7 mouse cellular contexts compared by ENCODE assay signal in the genomic region with DNA sequence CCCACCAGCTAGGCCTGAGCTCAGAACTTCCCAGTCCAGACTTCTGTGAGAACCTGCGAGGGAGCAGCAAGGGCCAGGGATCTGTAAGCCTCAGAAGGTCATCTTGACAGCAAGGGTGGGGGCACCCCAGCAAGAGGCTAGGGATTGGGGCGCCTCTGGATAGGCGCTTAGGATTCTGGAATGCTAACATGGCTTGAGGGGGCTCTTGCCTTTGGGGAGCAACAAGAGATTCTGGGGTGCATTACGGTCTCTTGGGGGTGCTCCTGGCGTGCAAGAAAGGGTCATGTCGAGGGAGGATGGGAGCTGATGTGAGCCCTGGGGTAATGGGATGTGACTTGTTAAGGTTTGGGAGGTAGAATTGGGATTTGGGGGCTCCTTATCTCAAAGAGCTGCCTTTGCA. TPM values are rescaled to one million over a fixed set of nuclear protein-coding genes. Genes with fewer than 3 reads are reported as not detected.
DNase-seq lines count a peak whose midpoint lies in the region; ATAC-seq and TF ChIP-seq lines count a peak whose summit lies in the region.

No protein-coding gene starts in this region.

- no peaks in the 10 kb centered on the region for H3K36me3 ChIP-seq in forebrain, embryonic 12.5 days (replicated peaks)
- H3K36me3 ChIP-seq in intestine, embryonic 16.5 days (ENCODE audit: control insufficient read depth, insufficient read depth, low read length) = no peaks in the 10 kb centered on the region
- H3K36me3 ChIP-seq in neural tube, embryonic 13.5 days = no peaks in the 10 kb centered on the region

- peaks cover 39% of the 10 kb centered on the region for H3K4me1 ChIP-seq in forebrain, embryonic 12.5 days
- peaks cover 16% of the 10 kb centered on the region for H3K4me1 ChIP-seq in intestine, embryonic 16.5 days (ENCODE audit: control insufficient read depth, insufficient read depth, low read length)
- H3K4me1 ChIP-seq in neural tube, embryonic 13.5 days (replicated peaks) = peaks cover 45% of the 10 kb centered on the region

- TF ChIP-seq CTCF in layer of hippocampus, adult 2 months (conservative IDR thresholded peaks at IDR 0.05) = no peak

- H3K9ac ChIP-seq in forebrain, embryonic 12.5 days = peak overlapping the region; percentile 43
- peak overlapping the region; percentile 71 for H3K9ac ChIP-seq in intestine, embryonic 16.5 days (ENCODE audit: low read depth, low read length)
- peak overlapping the region; percentile 83 for H3K9ac ChIP-seq in neural tube, embryonic 13.5 days

- peak overlapping the region; percentile 75 for H3K4me3 ChIP-seq in layer of hippocampus, adult 2 months
- peak overlapping the region; percentile 47 for H3K4me3 ChIP-seq in forebrain, embryonic 12.5 days (replicated peaks)
- peak overlapping the region; percentile 73 for H3K4me3 ChIP-seq in intestine, embryonic 16.5 days (ENCODE audit: low read length)
- peak overlapping the region; percentile 66 for H3K4me3 ChIP-seq in neural tube, embryonic 13.5 days

- ATAC-seq in forebrain, embryonic 12.5 days (ENCODE audit: low FRiP score) = no peak
- no peak for ATAC-seq in intestine, embryonic 16.5 days
- ATAC-seq in neural tube, embryonic 13.5 days (ENCODE audit: low read depth) = no peak; the same call in 1 of the 2 replicates

- DNase-seq in layer of hippocampus, adult 2 months (ENCODE audit: low spot score in 2 of 2) = no peak
- no peak for DNase-seq in layer of hippocampus, postnatal 25 days (ENCODE audit: extremely low spot score in 1 of 2, low spot score in 1 of 2)
- no peak for DNase-seq in right cerebral cortex, postnatal 25 days
- no peak for DNase-seq in adrenal gland, adult 2 months

- H3K27ac ChIP-seq in layer of hippocampus, adult 2 months = peak overlapping the region; percentile 95
- H3K27ac ChIP-seq in forebrain, embryonic 12.5 days = peak overlapping the region; percentile 75
- 0 out of 2 replicates have a peak overlapping the region, but pooled peaks have one; percentile 91 for H3K27ac ChIP-seq in intestine, embryonic 16.5 days (ENCODE audit: low read length)
- peak overlapping the region; percentile 82 for H3K27ac ChIP-seq in neural tube, embryonic 13.5 days (replicated peaks)

- 22% methylated on average over 6 of the region's 6 CpGs for WGBS in forebrain, embryonic 12.5 days
- WGBS in intestine, embryonic 16.5 days = 25% methylated on average over 6 of the region's 6 CpGs
- WGBS in neural tube, embryonic 13.5 days = 20% methylated on average over 6 of the region's 6 CpGs

- peak overlapping the region; percentile 88 for H3K4me2 ChIP-seq in forebrain, embryonic 12.5 days
- peak overlapping the region; percentile 94 for H3K4me2 ChIP-seq in intestine, embryonic 16.5 days (ENCODE audit: low read depth, low read length)
- H3K4me2 ChIP-seq in neural tube, embryonic 13.5 days = peak overlapping the region; percentile 84

- H3K9me3 ChIP-seq in forebrain, embryonic 12.5 days = peaks cover 4% of the 10 kb centered on the region; the same call in 1 of the 2 replicates
- peaks cover 4% of the 10 kb centered on the region; the same call in 1 of the 2 replicates for H3K9me3 ChIP-seq in intestine, embryonic 16.5 days (ENCODE audit: control insufficient read depth, low read length)
- H3K9me3 ChIP-seq in neural tube, embryonic 13.5 days = no peaks in the 10 kb centered on the region

- H3K27me3 ChIP-seq in forebrain, embryonic 12.5 days = peaks cover 35% of the 10 kb centered on the region
- H3K27me3 ChIP-seq in intestine, embryonic 16.5 days (replicated peaks; ENCODE audit: control insufficient read depth, insufficient read depth, low read length) = no peaks in the 10 kb centered on the region; the same call in 1 of the 2 replicates
- H3K27me3 ChIP-seq in neural tube, embryonic 13.5 days = peaks cover 49% of the 10 kb centered on the region

RNA-seq across cellular contexts. Expression of gene Slc27a1, which starts 0.3 kb away (rescaled TPM):
- total RNA-seq in layer of hippocampus, adult 2 months (2021) = 100 to 1,000 TPM; 125 to 126 TPM
- total RNA-seq in layer of hippocampus, postnatal 25 days (2021) = 100 to 1,000 TPM; 107 to 128 TPM
- 44.6 and 45.2 TPM in 2 replicates for polyA plus RNA-seq in forebrain, embryonic 12.5 days (2016; fragmentation: Nextera tagmentation; extraction: Ambion mirVana)
- polyA plus RNA-seq in intestine, embryonic 16.5 days (2015; fragmentation: Nextera tagmentation; extraction: Ambion mirVana) = 21.0 and 24.3 TPM in 2 replicates
- 81.7 and 82.0 TPM in 2 replicates for polyA plus RNA-seq in neural tube, embryonic 13.5 days (2015; fragmentation: Nextera tagmentation; extraction: Ambion mirVana)
- 100 to 1,000 TPM; 195 to 212 TPM for total RNA-seq in adrenal gland, adult 2 months (2021)
- 479 and 725 TPM in 2 replicates for polyA plus RNA-seq in adrenal gland, adult 2 months (2012; rRNA removed)

RNA-seq across cellular contexts. Expression of gene Nxnl1, which starts 2.5 kb away (rescaled TPM):
- total RNA-seq in layer of hippocampus, adult 2 months (2021) = not detected
- total RNA-seq in layer of hippocampus, postnatal 25 days (2021) = not detected
- not detected in 2 replicates for polyA plus RNA-seq in forebrain, embryonic 12.5 days (2016; fragmentation: Nextera tagmentation; extraction: Ambion mirVana)
- polyA plus RNA-seq in intestine, embryonic 16.5 days (2015; fragmentation: Nextera tagmentation; extraction: Ambion mirVana) = 0.06 TPM in 1 of 2 replicates, not detected in the other
- not detected in 2 replicates for polyA plus RNA-seq in neural tube, embryonic 13.5 days (2015; fragmentation: Nextera tagmentation; extraction: Ambion mirVana)
- 1 to 10 TPM; 1.2 to 1.6 TPM for total RNA-seq in adrenal gland, adult 2 months (2021)
- 0.26 and 0.54 TPM in 2 replicates for polyA plus RNA-seq in adrenal gland, adult 2 months (2012; rRNA removed)

RNA-seq across cellular contexts. Expression of gene Tmem221, which starts 10.3 kb away (rescaled TPM):
- total RNA-seq in layer of hippocampus, adult 2 months (2021) = under 1 TPM; 0.22 to 0.31 TPM
- total RNA-seq in layer of hippocampus, postnatal 25 days (2021) = not detected
- 0.19 TPM in 1 of 2 replicates, not detected in the other for polyA plus RNA-seq in forebrain, embryonic 12.5 days (2016; fragmentation: Nextera tagmentation; extraction: Ambion mirVana)
- 1.3 and 1.8 TPM in 2 replicates for polyA plus RNA-seq in intestine, embryonic 16.5 days (2015; fragmentation: Nextera tagmentation; extraction: Ambion mirVana)
- 0.25 TPM in 1 of 2 replicates, not detected in the other for polyA plus RNA-seq in neural tube, embryonic 13.5 days (2015; fragmentation: Nextera tagmentation; extraction: Ambion mirVana)
- 1 to 10 TPM; 4.1 to 6.8 TPM for total RNA-seq in adrenal gland, adult 2 months (2021)
- polyA plus RNA-seq in adrenal gland, adult 2 months (2012; rRNA removed) = 31.6 and 35.2 TPM in 2 replicates

RNA-seq across cellular contexts. Expression of gene Pgls, which starts 23.0 kb away (rescaled TPM):
- 10 to 100 TPM; 27.5 to 34.4 TPM for total RNA-seq in layer of hippocampus, adult 2 months (2021)
- 10 to 100 TPM; 36.3 to 38.9 TPM for total RNA-seq in layer of hippocampus, postnatal 25 days (2021)
- 199 and 208 TPM in 2 replicates for polyA plus RNA-seq in forebrain, embryonic 12.5 days (2016; fragmentation: Nextera tagmentation; extraction: Ambion mirVana)
- 244 and 252 TPM in 2 replicates for polyA plus RNA-seq in intestine, embryonic 16.5 days (2015; fragmentation: Nextera tagmentation; extraction: Ambion mirVana)
- 191 and 213 TPM in 2 replicates for polyA plus RNA-seq in neural tube, embryonic 13.5 days (2015; fragmentation: Nextera tagmentation; extraction: Ambion mirVana)
- 100 to 1,000 TPM; 125 to 142 TPM for total RNA-seq in adrenal gland, adult 2 months (2021)
- 675 and 694 TPM in 2 replicates for polyA plus RNA-seq in adrenal gland, adult 2 months (2012; rRNA removed)

RNA-seq across cellular contexts. Expression of gene Mvb12a, which starts 26.2 kb away (rescaled TPM):
- total RNA-seq in layer of hippocampus, adult 2 months (2021) = 10 to 100 TPM; 33.8 to 34.9 TPM
- 10 to 100 TPM; 30.9 to 33.6 TPM for total RNA-seq in layer of hippocampus, postnatal 25 days (2021)
- polyA plus RNA-seq in forebrain, embryonic 12.5 days (2016; fragmentation: Nextera tagmentation; extraction: Ambion mirVana) = 48.1 and 52.1 TPM in 2 replicates
- 126 and 130 TPM in 2 replicates for polyA plus RNA-seq in intestine, embryonic 16.5 days (2015; fragmentation: Nextera tagmentation; extraction: Ambion mirVana)
- polyA plus RNA-seq in neural tube, embryonic 13.5 days (2015; fragmentation: Nextera tagmentation; extraction: Ambion mirVana) = 56.2 and 60.7 TPM in 2 replicates
- total RNA-seq in adrenal gland, adult 2 months (2021) = 10 to 100 TPM; 64.7 to 74.4 TPM
- polyA plus RNA-seq in adrenal gland, adult 2 months (2012; rRNA removed) = 230 and 237 TPM in 2 replicates

Comparison
In these comparisons a context has a peak if more than half of its experiments do, and no peak if none do; other contexts are left out.
1. RNA of gene Tmem221, which starts 10.3 kb away (polyA plus RNA-seq): 31.6 to 35.2 TPM in adrenal gland, adult 2 months; 1.3 to 1.8 TPM in intestine, embryonic 16.5 days, 0.19 TPM in forebrain, embryonic 12.5 days and 0.25 TPM in neural tube, embryonic 13.5 days; every median in the first group is over 10 times any median in the second.
2. Peak in every context shown above with its lines, with median percentiles within 50 percentile points of each other: H3K27ac ChIP-seq, H3K4me3 ChIP-seq, H3K4me2 ChIP-seq and H3K9ac ChIP-seq.